9 mouse cellular contexts compared by ENCODE assay signal in genomic region chr3:144736831-144737230, GRCm38 (mm10). TPM values are rescaled to one million over a fixed set of nuclear protein-coding genes. Genes with fewer than 3 reads are reported as not detected.
DNase-seq lines count a peak whose midpoint lies in the region; ATAC-seq lines count a peak whose summit lies in the region.
"Had no signal": no experiment of that assay in that cellular context is flagged by ENCODE, and none has a peak within 500 bp of the region (broad histone marks: within the 10 kb centered on the region; RNA-seq: fewer than 3 reads in every experiment).

No protein-coding gene starts in this region.

- no peak for ATAC-seq in heart, embryonic 11.5 days (replicated peaks; ENCODE audit: insufficient number of reproducible peaks, low FRiP score, low TSS enrichment)
- peak; percentile 94 for ATAC-seq in common myeloid progenitor, adult 5-6 weeks (replicated peaks; ENCODE audit: low read depth, poor library complexity, severe bottlenecking)

- no peaks in the 10 kb centered on the region for H3K27me3 ChIP-seq in heart, embryonic 11.5 days (ENCODE audit: control insufficient read depth, insufficient read depth, low read length)
- H3K27me3 ChIP-seq: heart, embryonic 15.5 days had no signal

- H3K27ac ChIP-seq in heart, embryonic 11.5 days (ENCODE audit: low read depth, low read length), result no peak overlapping the region
- H3K27ac ChIP-seq: heart, embryonic 15.5 days had no signal

- H3K4me2 ChIP-seq in heart, embryonic 11.5 days, result no peak overlapping the region
- H3K4me2 ChIP-seq: heart, embryonic 15.5 days had no signal

- H3K9me3 ChIP-seq in heart, embryonic 11.5 days (replicated peaks; ENCODE audit: control insufficient read depth, low read length), result no peaks in the 10 kb centered on the region
- H3K9me3 ChIP-seq: heart, embryonic 15.5 days had no signal

- no peak overlapping the region for H3K9ac ChIP-seq in heart, embryonic 11.5 days (ENCODE audit: low read depth, low read length)
- H3K9ac ChIP-seq: heart, embryonic 15.5 days had no signal

- H3K4me3 ChIP-seq in heart, embryonic 11.5 days (ENCODE audit: low read depth, low read length), result no peak overlapping the region
- H3K4me3 ChIP-seq: heart, embryonic 15.5 days had no signal

- no peaks in the 10 kb centered on the region for H3K4me1 ChIP-seq in heart, embryonic 11.5 days (ENCODE audit: control insufficient read depth, insufficient read depth, low read length)
- H3K4me1 ChIP-seq: heart, embryonic 15.5 days had no signal

- 18% methylated on average over 9 of the region's 9 CpGs for WGBS in heart, embryonic 11.5 days (ENCODE audit: insufficient replicate concordance)

- intact Hi-C loops in heart, postnatal 10 days (cut with DNase I), result loop anchor here (5.0 to 10.0 kb wide), 2 partner anchors 288 to 385 kb away; no protein-coding TSS in a partner anchor
- intact Hi-C loops in left cerebral cortex, postnatal 4 days (cut with DNase I), result no loop called here

- peak; percentile 29 to 74 for DNase-seq in heart, postnatal 10 days
- DNase-seq in spleen, postnatal 4 days (ENCODE audit: low spot score in 2 of 2), result peak; percentile 36 to 77
- DNase-seq in spleen, postnatal 36 days (ENCODE audit: low spot score in 2 of 2), result no peak
- DNase-seq in left cerebral cortex, postnatal 4 days, result peak; percentile 66
- DNase-seq in right cerebral cortex, postnatal 4 days, result peak; percentile 84
- no peak for DNase-seq in cerebellum, adult 9-10 months

- H3K36me3 ChIP-seq in heart, embryonic 11.5 days (ENCODE audit: control insufficient read depth, insufficient read depth, low read length), result no peaks in the 10 kb centered on the region

RNA-seq across cellular contexts. Expression of gene Sh3glb1, which starts 16.7 kb away (rescaled TPM):
- 100 to 1,000 TPM; 288 to 292 TPM for total RNA-seq in heart, postnatal 10 days (2021)
- polyA plus RNA-seq in heart, embryonic 11.5 days (2014; fragmentation: Nextera tagmentation; extraction: Ambion mirVana), result 133 and 139 TPM in 2 replicates
- 37.5 and 51.9 TPM in 2 replicates for total RNA-seq in common myeloid progenitor, adult 5-6 weeks (2017)
- 100 to 1,000 TPM; 179 to 208 TPM for total RNA-seq in left cerebral cortex, postnatal 4 days (2021)

RNA-seq across cellular contexts. Expression of gene Clca3a1, which starts 23.9 kb away (rescaled TPM):
- total RNA-seq in heart, postnatal 10 days (2021), result 1 to 10 TPM; 4.8 to 5.8 TPM
- 18.8 and 20.5 TPM in 2 replicates for polyA plus RNA-seq in heart, embryonic 11.5 days (2014; fragmentation: Nextera tagmentation; extraction: Ambion mirVana)
- total RNA-seq in common myeloid progenitor, adult 5-6 weeks (2017), result 8.3 and 8.6 TPM in 2 replicates
- 1 to 10 TPM in 1 of 2 experiments, under 1 TPM in 1; 0.62 to 1.0 TPM for total RNA-seq in left cerebral cortex, postnatal 4 days (2021)

Comparison
In these comparisons a context has a peak if more than half of its experiments do, and no peak if none do; other contexts are left out.
1. DNase-seq: peak in heart, postnatal 10 days (2 of 2), spleen, postnatal 4 days (2 of 2), left cerebral cortex, postnatal 4 days (single experiment) and right cerebral cortex, postnatal 4 days (single experiment); none in spleen, postnatal 36 days (0 of 2) and cerebellum, adult 9-10 months (single experiment).